Mouse (Mus musculus): Measurements from ENCODE around the gene Nodal. TPM values are rescaled to one million over a fixed set of nuclear protein-coding genes. Genes with fewer than 3 reads are reported as not detected.

The Nodal gene
- polyA plus RNA-seq, 1 experiment = 0.05 TPM

GRCm38 (mm10) chr10:61457182-61457581 lies 39.4 kb downstream of the Nodal start:
- H3K36me3 ChIP-seq (ENCODE audit: control insufficient read depth, insufficient read depth, low read length) = no peaks in the 10 kb centered on the region

DNA sequence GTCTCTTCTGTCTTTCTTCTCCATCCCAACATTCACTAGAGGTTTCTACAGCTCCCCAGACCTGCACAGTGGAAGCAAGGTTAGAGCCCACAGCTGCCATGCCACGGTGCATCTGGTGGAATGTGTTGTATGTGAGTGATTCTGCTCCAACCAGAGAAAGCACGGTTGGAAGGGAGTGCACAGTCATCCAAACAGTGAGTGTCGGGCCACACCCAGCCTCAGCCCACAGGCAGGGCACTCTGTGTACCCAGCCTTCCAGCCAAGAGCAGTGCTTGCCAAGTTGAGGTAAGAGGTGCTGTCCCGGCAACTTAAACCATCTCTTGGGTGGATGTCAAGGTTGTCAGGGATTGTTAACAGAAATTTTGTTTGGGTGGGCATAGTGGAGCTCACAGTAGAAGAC lies 47.2 kb downstream of the Nodal start:
- H3K27ac ChIP-seq (ENCODE audit: control insufficient read depth, insufficient read depth, low read length) = no peak overlapping the region
- no peak overlapping the region for H3K4me3 ChIP-seq (ENCODE audit: control insufficient read depth, insufficient read depth, low read length)
- 63% methylated on average over 4 of the region's 4 CpGs for WGBS
- TF ChIP-seq CTCF (IDR thresholded peaks at IDR 0.05; ENCODE audit: borderline replicate concordance, control insufficient read depth, extremely low read depth, insufficient read depth, low read length, poor library complexity) = no peak
- no peak for TF ChIP-seq POLR2A (IDR thresholded peaks at IDR 0.05; ENCODE audit: control insufficient read depth, extremely low read depth, insufficient read depth, low read length, poor library complexity)
- H3K36me3 ChIP-seq (ENCODE audit: control insufficient read depth, insufficient read depth, low read length) = no peaks in the 10 kb centered on the region
- H3K27me3 ChIP-seq (ENCODE audit: control insufficient read depth, insufficient read depth, low read length) = no peaks in the 10 kb centered on the region
- H3K4me1 ChIP-seq (replicated peaks; ENCODE audit: control insufficient read depth, insufficient read depth, low read length) = no peaks in the 10 kb centered on the region
- DNase-seq = no peak

More at GRCm38 (mm10) chr10:61457182-61457581, 39.4 kb downstream of the Nodal start:
- no peaks in the 10 kb centered on the region for H3K27me3 ChIP-seq (ENCODE audit: control insufficient read depth, insufficient read depth, low read length)
- 85% methylated on average over 3 of the region's 3 CpGs for WGBS
- H3K4me1 ChIP-seq (replicated peaks; ENCODE audit: control insufficient read depth, insufficient read depth, low read length) = no peaks in the 10 kb centered on the region
- no peak for DNase-seq
- TF ChIP-seq POLR2A (IDR thresholded peaks at IDR 0.05; ENCODE audit: control insufficient read depth, extremely low read depth, insufficient read depth, low read length, poor library complexity) (no peak), CTCF (IDR thresholded peaks at IDR 0.05; ENCODE audit: borderline replicate concordance, control insufficient read depth, extremely low read depth, insufficient read depth, low read length, poor library complexity) (no peak)
- H3K27ac ChIP-seq (ENCODE audit: control insufficient read depth, insufficient read depth, low read length) = no peak overlapping the region
- H3K4me3 ChIP-seq (ENCODE audit: control insufficient read depth, insufficient read depth, low read length) = no peak overlapping the region

DNA sequence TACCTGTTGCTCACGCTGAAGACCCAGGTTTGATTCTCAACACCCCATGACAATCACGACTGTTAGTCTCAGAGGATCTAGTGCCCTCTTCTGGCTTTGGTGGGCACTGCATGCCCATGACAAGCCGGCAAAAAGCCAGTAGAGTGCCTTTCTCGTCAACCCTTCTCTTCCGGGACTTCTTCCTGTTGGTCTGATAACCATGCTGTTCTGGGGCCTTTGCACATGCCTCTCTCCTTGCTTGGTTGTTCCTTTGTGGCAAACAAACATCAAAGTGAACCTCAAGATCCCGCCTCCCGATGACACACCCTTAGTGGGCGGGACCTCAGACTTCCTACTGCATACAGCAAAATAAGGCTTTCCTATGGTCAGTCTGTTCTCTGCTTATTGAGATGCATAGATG lies 48.5 kb downstream of the Nodal start:
- DNase-seq = peak; percentile 44
- WGBS = 69% methylated on average over 8 of the region's 8 CpGs
- no peak overlapping the region for H3K4me3 ChIP-seq (ENCODE audit: control insufficient read depth, insufficient read depth, low read length)

DNA sequence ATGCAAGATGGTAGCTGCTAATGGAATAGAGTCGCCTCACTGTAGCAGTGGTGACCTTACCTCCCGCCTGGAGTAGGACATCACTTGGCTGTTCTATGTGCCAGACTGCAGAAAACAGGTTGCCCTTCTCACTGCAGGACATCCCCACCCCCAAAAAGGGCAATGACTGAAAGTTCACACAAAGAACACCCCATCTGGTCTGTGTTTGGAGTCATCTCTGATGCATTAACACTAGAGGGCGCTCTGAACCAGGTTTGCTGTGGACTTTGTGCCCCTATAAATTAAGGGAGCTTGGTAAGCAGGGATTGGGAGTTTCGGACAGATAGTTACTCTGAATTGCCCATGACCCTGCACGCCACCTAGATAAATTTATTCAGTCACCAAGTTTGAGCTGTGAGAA lies 49.1 kb downstream of the Nodal start:
- Histone ChIP-seq H3K36me3 (ENCODE audit: control insufficient read depth, insufficient read depth, low read length) (no peaks in the 10 kb centered on the region), H3K4me3 (ENCODE audit: control insufficient read depth, insufficient read depth, low read length) (no peak overlapping the region), H3K4me1 (replicated peaks; ENCODE audit: control insufficient read depth, insufficient read depth, low read length) (no peaks in the 10 kb centered on the region), H3K27ac (ENCODE audit: control insufficient read depth, insufficient read depth, low read length) (no peak overlapping the region), H3K27me3 (ENCODE audit: control insufficient read depth, insufficient read depth, low read length) (no peaks in the 10 kb centered on the region)
- TF ChIP-seq CTCF (IDR thresholded peaks at IDR 0.05; ENCODE audit: borderline replicate concordance, control insufficient read depth, extremely low read depth, insufficient read depth, low read length, poor library complexity) (no peak), POLR2A (IDR thresholded peaks at IDR 0.05; ENCODE audit: control insufficient read depth, extremely low read depth, insufficient read depth, low read length, poor library complexity) (no peak)
- DNase-seq = no peak
- 27% methylated on average over 5 of the region's 5 CpGs for WGBS

More for the DNA sequence above, 48.5 kb downstream of the Nodal start:
- TF ChIP-seq CTCF (IDR thresholded peaks at IDR 0.05; ENCODE audit: borderline replicate concordance, control insufficient read depth, extremely low read depth, insufficient read depth, low read length, poor library complexity) = no peak
- TF ChIP-seq POLR2A (IDR thresholded peaks at IDR 0.05; ENCODE audit: control insufficient read depth, extremely low read depth, insufficient read depth, low read length, poor library complexity) = no peak
- H3K27ac ChIP-seq (ENCODE audit: control insufficient read depth, insufficient read depth, low read length) = no peak overlapping the region
- no peaks in the 10 kb centered on the region for H3K27me3 ChIP-seq (ENCODE audit: control insufficient read depth, insufficient read depth, low read length)
- H3K4me1 ChIP-seq (replicated peaks; ENCODE audit: control insufficient read depth, insufficient read depth, low read length) = no peaks in the 10 kb centered on the region
- H3K36me3 ChIP-seq (ENCODE audit: control insufficient read depth, insufficient read depth, low read length) = no peaks in the 10 kb centered on the region

DNA sequence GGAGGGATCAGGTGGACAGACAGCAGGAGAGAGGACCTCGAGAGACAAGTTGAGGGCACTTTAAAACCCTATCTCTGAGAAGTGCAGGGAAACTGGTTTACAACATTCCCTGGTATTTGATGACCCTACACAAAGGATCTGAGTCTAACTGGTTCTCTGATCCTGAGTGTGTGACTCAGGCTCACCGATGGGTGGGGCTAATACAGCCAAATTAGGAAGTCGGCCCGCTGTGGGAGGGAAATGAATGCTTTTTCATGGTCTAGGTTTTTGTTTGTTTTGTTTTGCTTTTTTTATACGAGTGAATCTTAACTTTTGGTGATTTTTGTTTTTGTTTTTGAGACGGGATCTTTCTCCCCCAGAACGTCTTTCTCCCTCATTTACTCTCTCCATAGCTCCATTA lies 51.1 kb downstream of the Nodal start:
- no peak for TF ChIP-seq POLR2A (IDR thresholded peaks at IDR 0.05; ENCODE audit: control insufficient read depth, extremely low read depth, insufficient read depth, low read length, poor library complexity)
- no peak for TF ChIP-seq CTCF (IDR thresholded peaks at IDR 0.05; ENCODE audit: borderline replicate concordance, control insufficient read depth, extremely low read depth, insufficient read depth, low read length, poor library complexity)
- Histone ChIP-seq H3K27ac (ENCODE audit: control insufficient read depth, insufficient read depth, low read length) (no peak overlapping the region), H3K36me3 (ENCODE audit: control insufficient read depth, insufficient read depth, low read length) (no peaks in the 10 kb centered on the region), H3K4me1 (replicated peaks; ENCODE audit: control insufficient read depth, insufficient read depth, low read length) (no peaks in the 10 kb centered on the region), H3K4me3 (ENCODE audit: control insufficient read depth, insufficient read depth, low read length) (no peak overlapping the region), H3K27me3 (ENCODE audit: control insufficient read depth, insufficient read depth, low read length) (no peaks in the 10 kb centered on the region)
- 62% methylated on average over 7 of the region's 7 CpGs for WGBS
- no peak for DNase-seq

DNA sequence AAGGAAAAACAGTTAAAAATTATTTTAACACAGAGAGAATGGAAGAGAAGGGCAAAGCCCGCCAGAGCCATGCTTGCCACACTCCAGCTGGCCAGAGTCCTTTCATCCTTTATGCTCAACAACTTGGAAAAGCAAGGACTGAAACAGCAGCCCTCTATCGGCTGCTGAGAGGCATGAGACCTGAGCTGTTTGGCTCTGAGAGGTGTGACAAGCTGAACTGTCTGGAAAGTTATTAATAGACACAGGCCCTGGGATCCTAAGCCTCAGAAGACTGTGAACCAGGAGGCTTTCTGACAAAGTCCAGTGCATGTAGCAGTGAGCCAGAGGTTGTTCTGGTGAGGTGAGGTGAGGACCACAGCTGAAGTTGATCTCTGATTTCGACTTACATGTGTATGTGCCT lies 55.9 kb downstream of the Nodal start:
- no peak for TF ChIP-seq CTCF (IDR thresholded peaks at IDR 0.05; ENCODE audit: borderline replicate concordance, control insufficient read depth, extremely low read depth, insufficient read depth, low read length, poor library complexity)
- no peak for TF ChIP-seq POLR2A (IDR thresholded peaks at IDR 0.05; ENCODE audit: control insufficient read depth, extremely low read depth, insufficient read depth, low read length, poor library complexity)
- no peak overlapping the region for H3K4me3 ChIP-seq (ENCODE audit: control insufficient read depth, insufficient read depth, low read length)
- 93% methylated on average over 3 of the region's 3 CpGs for WGBS
- peaks cover 9% of the 10 kb centered on the region for H3K4me1 ChIP-seq (replicated peaks; ENCODE audit: control insufficient read depth, insufficient read depth, low read length)
- H3K27ac ChIP-seq (ENCODE audit: control insufficient read depth, insufficient read depth, low read length) = no peak overlapping the region
- H3K27me3 ChIP-seq (ENCODE audit: control insufficient read depth, insufficient read depth, low read length) = no peaks in the 10 kb centered on the region
- H3K36me3 ChIP-seq (ENCODE audit: control insufficient read depth, insufficient read depth, low read length) = no peaks in the 10 kb centered on the region
- DNase-seq = no peak

DNA sequence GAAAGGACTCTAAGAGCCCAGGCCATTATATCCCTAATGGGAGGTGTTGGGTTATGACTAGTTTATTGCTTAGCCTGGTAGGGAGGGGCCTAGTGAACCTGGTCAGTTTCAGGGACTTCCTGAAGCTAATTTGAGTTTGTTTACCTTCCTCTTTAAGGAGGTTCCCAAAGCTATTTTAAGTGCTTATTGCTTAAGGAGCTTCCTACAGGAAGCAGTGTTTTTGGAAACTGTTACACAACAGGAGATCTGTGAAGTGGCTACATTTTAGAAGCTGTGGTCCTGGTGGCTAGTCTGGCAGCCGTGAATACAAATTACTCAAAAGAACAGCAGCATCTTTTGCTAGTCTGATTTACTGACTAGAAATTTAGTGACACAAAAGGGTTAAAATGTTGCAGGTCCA lies 56.6 kb downstream of the Nodal start:
- Histone ChIP-seq H3K27me3 (ENCODE audit: control insufficient read depth, insufficient read depth, low read length) (no peaks in the 10 kb centered on the region), H3K36me3 (ENCODE audit: control insufficient read depth, insufficient read depth, low read length) (no peaks in the 10 kb centered on the region), H3K27ac (ENCODE audit: control insufficient read depth, insufficient read depth, low read length) (no peak overlapping the region), H3K4me3 (ENCODE audit: control insufficient read depth, insufficient read depth, low read length) (no peak overlapping the region), H3K4me1 (replicated peaks; ENCODE audit: control insufficient read depth, insufficient read depth, low read length) (peaks cover 9% of the 10 kb centered on the region)
- TF ChIP-seq CTCF (IDR thresholded peaks at IDR 0.05; ENCODE audit: borderline replicate concordance, control insufficient read depth, extremely low read depth, insufficient read depth, low read length, poor library complexity) (no peak), POLR2A (IDR thresholded peaks at IDR 0.05; ENCODE audit: control insufficient read depth, extremely low read depth, insufficient read depth, low read length, poor library complexity) (no peak)
- 71% methylated on average over 1 of the region's 1 CpGs for WGBS
- DNase-seq = no peak

Other genes with a start within 250 kb of the Nodal start
- 975 and 1,293 TPM in 2 replicates for gene Tbata, start 246.0 kb upstream of the Nodal start, polyA plus RNA-seq (2012; rRNA removed)
- gene Adamts14, start 144.5 kb upstream of the Nodal start, polyA plus RNA-seq (2012; rRNA removed) = 2.7 and 3.3 TPM in 2 replicates
- 5.7 and 6.1 TPM in 2 replicates for gene Prf1, start 120.1 kb upstream of the Nodal start, polyA plus RNA-seq (2012; rRNA removed)
- gene Pald1, start 34.4 kb upstream of the Nodal start, polyA plus RNA-seq (2012; rRNA removed) = 5.7 and 6.8 TPM in 2 replicates
- gene Eif4ebp2, start 34.7 kb downstream of the Nodal start, polyA plus RNA-seq (2012; rRNA removed) = 277 and 313 TPM in 2 replicates
- 9.8 and 10.9 TPM in 2 replicates for gene Lrrc20, start 57.8 kb downstream of the Nodal start, polyA plus RNA-seq (2012; rRNA removed)
- gene Npffr1, start 177.5 kb downstream of the Nodal start, polyA plus RNA-seq (2012; rRNA removed) = 0.04 and 0.10 TPM in 2 replicates
- gene Ppa1, start 230.6 kb downstream of the Nodal start, polyA plus RNA-seq (2012; rRNA removed) = 29.9 and 36.1 TPM in 2 replicates

All from thymus, adult 2 months (tissue).